Mouse (Mus musculus): ENCODE measurements at regions not wholly inside any gene's neighbourhood (a gene's known extent, or its start where the extent isn't known, plus 50 kb on each side); places are given as distances from the start of the nearest gene placed in this dataset.

GRCm38 (mm10) chr7:119384670-119385241 is 74.3 kb downstream of the Gp2 start:
- Histone ChIP-seq H3K4me1 (replicated peaks) (peaks cover 8% of the 10 kb centered on the region), H3K36me3 (no peaks in the 10 kb centered on the region), H3K4me2 (no peak overlapping the region), H3K27ac (replicated peaks) (no peak overlapping the region), H3K9me3 (no peaks in the 10 kb centered on the region), H3K9ac (no peak overlapping the region), H3K27me3 (no peaks in the 10 kb centered on the region), H3K4me3 (no peak overlapping the region)
- WGBS = 79% methylated on average over 7 of the region's 7 CpGs
- no peak for ATAC-seq (ENCODE audit: low FRiP score, low read depth)

DNA sequence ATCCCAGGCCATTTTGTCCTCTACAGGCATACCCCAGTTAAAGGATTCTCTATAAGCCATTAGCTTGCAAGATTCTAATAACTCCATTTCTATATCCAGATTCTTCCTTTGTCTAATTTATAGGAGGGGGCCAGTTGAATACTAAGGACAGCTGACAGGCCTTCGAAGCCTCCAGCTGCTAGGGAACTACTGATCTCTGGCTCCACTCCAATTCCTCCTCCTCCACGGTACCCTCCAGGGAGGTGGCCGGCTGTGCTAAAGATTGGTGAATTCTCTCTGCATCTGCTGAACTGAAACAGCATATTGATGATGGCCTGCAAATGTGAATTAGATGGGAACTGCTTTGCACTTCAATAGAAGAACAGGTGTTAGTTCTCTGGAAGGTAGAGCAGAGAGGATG is 79.2 kb downstream of the Gp2 start:
- H3K4me2 ChIP-seq = no peak overlapping the region
- H3K4me3 ChIP-seq = no peak overlapping the region
- WGBS = 9% methylated on average over 3 of the region's 3 CpGs
- peak; percentile 71; the same call in 1 of the 2 replicates for ATAC-seq (ENCODE audit: low FRiP score, low read depth)
- H3K27ac ChIP-seq (replicated peaks) = peak overlapping the region; percentile 45
- no peaks in the 10 kb centered on the region for H3K27me3 ChIP-seq
- H3K9ac ChIP-seq = no peak overlapping the region
- H3K9me3 ChIP-seq = no peaks in the 10 kb centered on the region
- no peaks in the 10 kb centered on the region for H3K36me3 ChIP-seq
- peaks cover 12% of the 10 kb centered on the region for H3K4me1 ChIP-seq (replicated peaks)

DNA sequence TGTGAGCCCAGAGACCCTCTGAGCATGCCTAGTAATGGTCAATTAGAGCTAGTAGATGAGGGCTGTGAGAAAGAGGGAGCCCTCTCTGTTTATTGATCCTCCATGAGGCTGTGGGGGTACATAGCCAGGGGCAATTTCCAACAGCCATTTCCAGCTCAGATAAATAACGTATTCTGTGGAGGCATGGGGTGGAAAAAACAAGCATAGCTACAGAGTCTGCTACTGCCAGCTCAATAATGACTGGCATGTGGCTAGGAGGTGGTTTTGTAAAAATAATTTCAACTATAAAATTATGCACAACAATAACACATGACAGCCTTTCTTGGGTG is 94.9 kb downstream of the Gp2 start:
- H3K36me3 ChIP-seq = no peaks in the 10 kb centered on the region
- H3K4me3 ChIP-seq = no peak overlapping the region
- H3K27me3 ChIP-seq = no peaks in the 10 kb centered on the region
- WGBS = 21% methylated on average over 1 of the region's 1 CpGs
- no peak overlapping the region for H3K9ac ChIP-seq
- H3K4me2 ChIP-seq = no peak overlapping the region
- no peaks in the 10 kb centered on the region for H3K9me3 ChIP-seq
- ATAC-seq (ENCODE audit: low FRiP score, low read depth) = no peak; the same call in 1 of the 2 replicates
- H3K4me1 ChIP-seq (replicated peaks) = peaks cover 13% of the 10 kb centered on the region; the same call in 1 of the 2 replicates
- H3K27ac ChIP-seq (replicated peaks) = no peak overlapping the region

DNA sequence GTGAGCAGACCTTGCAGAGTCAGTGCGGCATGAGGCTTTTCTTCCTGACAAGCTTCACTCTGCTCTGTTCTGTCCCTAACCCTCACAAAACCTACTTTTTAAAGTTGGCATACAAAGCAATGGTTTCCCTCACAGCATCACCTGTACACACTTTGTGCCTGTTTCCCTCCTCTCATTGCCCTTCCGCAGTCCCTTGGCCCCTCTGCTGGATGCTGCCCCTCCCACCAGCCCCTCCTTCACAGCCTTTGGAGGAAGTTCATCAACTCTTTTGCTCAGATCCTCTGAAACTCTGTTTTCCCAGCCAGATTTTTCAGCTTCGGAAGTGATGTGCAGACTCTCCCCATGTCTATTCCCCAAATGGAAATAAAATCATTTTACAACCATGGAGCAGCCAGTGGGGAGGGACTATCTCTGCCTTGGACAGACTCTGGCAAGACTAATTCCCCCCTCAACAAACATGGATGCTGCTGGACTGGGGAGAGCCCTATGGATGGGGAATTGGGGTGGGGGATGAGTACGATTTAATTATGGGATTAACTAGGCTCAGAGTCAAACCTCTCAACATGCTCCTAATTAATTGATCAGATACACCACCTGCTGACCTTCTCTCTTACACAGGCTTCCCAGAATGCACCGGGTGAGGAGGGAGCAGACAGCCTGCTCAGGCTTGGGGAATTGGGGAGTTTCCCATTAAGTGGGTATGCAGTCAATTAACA is 95.4 kb downstream of the Gp2 start:
- 37% methylated on average over 5 of the region's 5 CpGs for WGBS
- Histone ChIP-seq H3K36me3 (no peaks in the 10 kb centered on the region), H3K27ac (replicated peaks) (no peak overlapping the region), H3K27me3 (no peaks in the 10 kb centered on the region), H3K4me1 (replicated peaks) (peaks cover 13% of the 10 kb centered on the region; the same call in 1 of the 2 replicates), H3K4me2 (no peak overlapping the region), H3K9ac (no peak overlapping the region), H3K9me3 (no peaks in the 10 kb centered on the region), H3K4me3 (no peak overlapping the region)
- ATAC-seq (ENCODE audit: low FRiP score, low read depth) = peak; percentile 81

- no peak overlapping the region for H3K4me2 ChIP-seq
- no peaks in the 10 kb centered on the region for H3K27me3 ChIP-seq
- no peak overlapping the region for H3K4me3 ChIP-seq
- H3K27ac ChIP-seq (replicated peaks) = no peak overlapping the region
- no peak overlapping the region for H3K9ac ChIP-seq
- 0 out of 2 replicates have a peak, but pooled peaks have one; percentile 45 for ATAC-seq (ENCODE audit: low FRiP score, low read depth)
- 59% methylated on average over 3 of the region's 3 CpGs for WGBS
- no peaks in the 10 kb centered on the region for H3K9me3 ChIP-seq
- H3K4me1 ChIP-seq (replicated peaks) = no peaks in the 10 kb centered on the region
- no peaks in the 10 kb centered on the region for H3K36me3 ChIP-seq
These were observed 101.7 kb downstream of the Gp2 start for GRCm38 (mm10) chr7:119357338-119357737.

- Histone ChIP-seq H3K4me1 (replicated peaks) (0 out of 2 replicates have a peak, but pooled peaks cover 4% of the 10 kb centered on the region), H3K9me3 (no peaks in the 10 kb centered on the region), H3K9ac (no peak overlapping the region), H3K4me3 (no peak overlapping the region), H3K27me3 (no peaks in the 10 kb centered on the region), H3K27ac (replicated peaks) (no peak overlapping the region), H3K4me2 (no peak overlapping the region), H3K36me3 (no peaks in the 10 kb centered on the region)
- no peak for ATAC-seq (ENCODE audit: low FRiP score, low read depth)
These were observed 102.8 kb downstream of the Gp2 start for GRCm38 (mm10) chr7:119356251-119356650.

GRCm38 (mm10) chr7:119352571-119352970 is 106.5 kb downstream of the Gp2 start:
- Histone ChIP-seq H3K4me3 (no peak overlapping the region), H3K4me2 (no peak overlapping the region), H3K9ac (no peak overlapping the region), H3K4me1 (replicated peaks) (0 out of 2 replicates have a peak, but pooled peaks cover 4% of the 10 kb centered on the region), H3K36me3 (no peaks in the 10 kb centered on the region), H3K27ac (replicated peaks) (no peak overlapping the region), H3K27me3 (no peaks in the 10 kb centered on the region), H3K9me3 (no peaks in the 10 kb centered on the region)
- 84% methylated on average over 12 of the region's 12 CpGs for WGBS
- ATAC-seq (ENCODE audit: low FRiP score, low read depth) = no peak

DNA sequence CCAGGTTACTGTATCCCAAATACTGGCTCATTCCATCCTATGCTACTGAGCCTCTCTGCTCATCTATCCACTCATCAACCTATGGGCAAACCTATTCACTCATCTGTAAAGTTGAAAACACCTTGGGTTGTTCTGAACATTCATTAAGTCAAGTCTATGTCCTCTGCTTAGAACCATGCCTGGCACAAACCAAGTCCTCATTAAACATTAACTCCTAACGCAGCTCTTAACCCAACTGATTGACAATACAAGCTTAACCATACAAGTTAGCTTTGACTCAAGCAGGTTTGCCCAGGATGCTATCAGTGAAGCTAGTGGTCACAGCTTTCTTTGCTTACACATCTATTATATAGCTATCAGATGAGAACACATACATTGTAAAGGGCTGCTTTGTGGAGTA is 108.4 kb downstream of the Gp2 start:
- no peak overlapping the region for H3K4me3 ChIP-seq
- 0 out of 2 replicates have a peak, but pooled peaks cover 4% of the 10 kb centered on the region for H3K4me1 ChIP-seq (replicated peaks)
- no peak overlapping the region for H3K27ac ChIP-seq (replicated peaks)
- no peaks in the 10 kb centered on the region for H3K36me3 ChIP-seq
- H3K4me2 ChIP-seq = no peak overlapping the region
- no peak overlapping the region for H3K9ac ChIP-seq
- ATAC-seq (ENCODE audit: low FRiP score, low read depth) = no peak
- no peaks in the 10 kb centered on the region for H3K27me3 ChIP-seq
- no peaks in the 10 kb centered on the region for H3K9me3 ChIP-seq
- 80% methylated on average over 1 of the region's 1 CpGs for WGBS

GRCm38 (mm10) chr7:119343380-119343779 is 115.7 kb downstream of the Gp2 start:
- no peak for ATAC-seq (ENCODE audit: low FRiP score, low read depth)

DNA sequence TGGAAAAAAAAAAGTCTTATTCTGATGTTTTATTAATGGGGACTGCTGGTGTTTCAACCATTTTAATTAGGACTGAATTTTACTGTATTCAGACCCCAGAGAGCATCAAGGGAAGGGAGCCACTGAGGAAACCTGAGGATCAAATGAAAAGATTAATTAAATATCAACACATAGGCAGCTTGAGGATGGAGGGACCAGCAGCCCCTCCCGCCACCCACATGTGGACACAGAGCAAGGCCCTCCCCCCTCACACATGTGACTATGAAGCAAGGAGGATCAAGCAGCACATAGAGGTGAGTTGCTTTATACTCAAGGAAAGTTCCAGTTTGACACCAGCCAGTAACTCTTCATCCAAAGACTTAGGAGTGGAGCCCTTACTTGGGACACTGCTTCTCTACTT is 126.0 kb downstream of the Gp2 start:
- no peak overlapping the region for H3K4me3 ChIP-seq
- no peak overlapping the region for H3K27ac ChIP-seq (replicated peaks)
- no peaks in the 10 kb centered on the region for H3K27me3 ChIP-seq
- no peak for ATAC-seq (ENCODE audit: low FRiP score, low read depth)
- H3K9ac ChIP-seq = no peak overlapping the region
- H3K9me3 ChIP-seq = no peaks in the 10 kb centered on the region
- 75% methylated on average over 1 of the region's 1 CpGs for WGBS
- peaks cover 7% of the 10 kb centered on the region for H3K4me1 ChIP-seq (replicated peaks)
- H3K36me3 ChIP-seq = no peaks in the 10 kb centered on the region
- H3K4me2 ChIP-seq = no peak overlapping the region

More at GRCm38 (mm10) chr7:119343380-119343779, 115.7 kb downstream of the Gp2 start:
- no peaks in the 10 kb centered on the region for H3K36me3 ChIP-seq
- H3K4me1 ChIP-seq (replicated peaks) = no peaks in the 10 kb centered on the region
- 92% methylated on average over 1 of the region's 1 CpGs for WGBS
- H3K27me3 ChIP-seq = no peaks in the 10 kb centered on the region
- no peak overlapping the region for H3K4me2 ChIP-seq
- H3K9ac ChIP-seq = no peak overlapping the region
- no peak overlapping the region for H3K27ac ChIP-seq (replicated peaks)
- no peaks in the 10 kb centered on the region for H3K9me3 ChIP-seq
- no peak overlapping the region for H3K4me3 ChIP-seq

DNA sequence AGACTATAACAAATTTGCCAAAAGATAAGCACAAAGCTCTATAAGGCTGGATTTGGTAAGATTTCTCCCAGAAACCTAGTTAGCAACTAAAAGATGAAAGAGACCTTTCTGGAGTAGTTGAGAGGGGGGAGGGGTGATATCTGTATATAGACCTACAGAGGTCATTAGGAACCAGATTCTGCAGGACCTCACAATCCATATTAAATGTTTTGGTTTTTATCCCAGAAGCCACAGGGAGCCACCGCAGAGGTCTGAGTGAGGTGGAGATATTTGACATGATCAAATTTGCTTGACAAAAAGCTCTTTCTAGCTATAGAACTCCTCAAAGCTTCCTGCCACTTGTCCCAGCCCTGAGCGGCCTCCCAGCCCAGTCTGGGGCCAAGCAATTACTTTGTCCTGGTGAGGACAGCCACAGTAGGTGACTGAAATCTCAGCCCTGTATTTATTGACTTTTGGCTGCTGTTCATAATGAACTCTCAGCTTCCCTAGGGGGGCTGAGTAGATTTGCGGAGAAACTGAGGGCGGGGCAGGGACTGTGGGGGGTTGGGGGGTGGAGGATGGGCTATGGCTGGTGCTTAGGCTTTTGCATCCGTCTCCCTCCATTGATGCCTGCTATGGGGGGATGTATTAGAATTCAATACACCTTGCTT is 128.5 kb downstream of the Gp2 start:
- H3K4me2 ChIP-seq = no peak overlapping the region
- H3K36me3 ChIP-seq = no peaks in the 10 kb centered on the region
- no peaks in the 10 kb centered on the region for H3K27me3 ChIP-seq
- H3K4me3 ChIP-seq = no peak overlapping the region
- H3K4me1 ChIP-seq (replicated peaks) = peaks cover 7% of the 10 kb centered on the region
- H3K9me3 ChIP-seq = no peaks in the 10 kb centered on the region
- H3K9ac ChIP-seq = no peak overlapping the region
- no peak overlapping the region for H3K27ac ChIP-seq (replicated peaks)
- ATAC-seq (ENCODE audit: low FRiP score, low read depth) = peak; percentile 66
- WGBS = 1% methylated on average over 5 of the region's 5 CpGs

GRCm38 (mm10) chr7:119296307-119296706 is 111.9 kb upstream of the Gpr139 start:
- H3K9ac ChIP-seq = no peak overlapping the region
- 73% methylated on average over 4 of the region's 4 CpGs for WGBS
- H3K4me1 ChIP-seq (replicated peaks) = no peaks in the 10 kb centered on the region
- ATAC-seq (ENCODE audit: low FRiP score, low read depth) = no peak
- no peaks in the 10 kb centered on the region for H3K27me3 ChIP-seq
- H3K27ac ChIP-seq (replicated peaks) = no peak overlapping the region
- no peak overlapping the region for H3K4me3 ChIP-seq
- no peaks in the 10 kb centered on the region for H3K36me3 ChIP-seq
- H3K9me3 ChIP-seq = no peaks in the 10 kb centered on the region
- no peak overlapping the region for H3K4me2 ChIP-seq
